7 mouse cellular contexts compared by ENCODE assay signal in genomic region chr11:107341293-107341692, GRCm38 (mm10).
A peak's percentile ranks its signal among the peaks of the same experiment; 100 is the strongest.
DNase-seq lines count a peak whose midpoint lies in the region.

No protein-coding gene starts in this region.

- peak; percentile 90 for DNase-seq in adrenal gland, adult 8-10 months
- DNase-seq in cerebellum, adult 9-10 months = peak; percentile 42
- peak; percentile 72 for DNase-seq in heart, adult 8-10 months (ENCODE audit: low spot score)
- peak; percentile 62 for DNase-seq in kidney, adult 18-20 months
- peak; percentile 74 for DNase-seq in lung, postnatal 36 days
- peak; percentile 34 to 46 for DNase-seq in urinary bladder, postnatal 36 days (ENCODE audit: low spot score in 2 of 2)
- DNase-seq in spleen, postnatal 14 days (ENCODE audit: low spot score in 2 of 2) = no peak

Comparison
In these comparisons a context has a peak if more than half of its experiments do, and no peak if none do; other contexts are left out.
1. DNase-seq: peak in adrenal gland, adult 8-10 months (single experiment), cerebellum, adult 9-10 months (single experiment), heart, adult 8-10 months (single experiment), kidney, adult 18-20 months (single experiment), lung, postnatal 36 days (single experiment) and urinary bladder, postnatal 36 days (2 of 2); none in spleen, postnatal 14 days (0 of 2).